Mouse (Mus musculus): ENCODE results near the gene Dlx5.

The Dlx5 gene

DNA sequence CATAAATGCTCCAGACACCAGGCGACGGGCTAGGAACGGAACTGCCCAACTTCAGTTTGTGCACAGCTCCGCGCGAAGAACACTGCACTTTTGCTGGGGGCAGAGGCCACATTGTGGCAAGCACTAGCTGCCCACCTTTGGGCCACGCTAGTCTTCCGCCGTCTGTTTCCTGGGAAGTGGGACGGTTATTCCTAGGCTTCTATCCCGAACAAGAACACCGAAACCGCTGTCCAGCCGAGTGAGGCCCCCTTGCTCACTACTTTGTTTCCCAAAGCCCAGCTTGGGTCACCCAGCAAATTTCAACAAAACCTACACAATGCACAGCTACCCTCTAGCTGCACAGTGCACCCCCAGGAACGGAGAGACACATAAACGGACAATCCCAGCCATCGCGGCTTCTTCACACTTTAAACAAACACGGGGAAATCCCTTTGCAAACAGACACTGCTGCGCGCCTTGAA is 21.9 kb downstream of the Dlx5 start:
- no peak for DNase-seq (ENCODE audit: low read depth, low spot score)

- DNase-seq (ENCODE audit: low read depth, low spot score), result no peak
These were observed 22.6 kb downstream of the Dlx5 start for GRCm38 (mm10) chr6:6859111-6859949.

- DNase-seq (ENCODE audit: low read depth, low spot score), result no peak
These were observed 23.3 kb downstream of the Dlx5 start for GRCm38 (mm10) chr6:6858571-6858970.

DNA sequence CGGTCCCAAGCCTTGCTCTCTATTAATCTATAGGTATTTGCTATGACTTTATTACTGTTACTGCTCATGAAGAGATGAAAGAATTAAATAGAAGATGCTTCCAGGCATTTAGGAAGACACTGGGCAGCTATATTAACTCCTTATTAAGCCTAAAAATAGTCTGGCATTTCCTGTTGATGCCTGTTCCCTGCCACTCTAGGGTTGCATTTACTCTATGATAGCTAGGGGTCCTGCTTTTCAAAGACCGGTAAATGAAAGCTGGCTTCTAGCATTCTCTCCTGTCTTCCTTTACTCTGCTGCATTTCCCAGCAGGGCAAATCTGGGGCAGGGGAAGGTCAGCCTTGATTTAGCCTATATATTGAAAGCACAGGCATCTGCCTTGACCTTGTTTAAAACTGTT is 24.1 kb downstream of the Dlx5 start:
- no peak for DNase-seq (ENCODE audit: low read depth, low spot score)

DNA sequence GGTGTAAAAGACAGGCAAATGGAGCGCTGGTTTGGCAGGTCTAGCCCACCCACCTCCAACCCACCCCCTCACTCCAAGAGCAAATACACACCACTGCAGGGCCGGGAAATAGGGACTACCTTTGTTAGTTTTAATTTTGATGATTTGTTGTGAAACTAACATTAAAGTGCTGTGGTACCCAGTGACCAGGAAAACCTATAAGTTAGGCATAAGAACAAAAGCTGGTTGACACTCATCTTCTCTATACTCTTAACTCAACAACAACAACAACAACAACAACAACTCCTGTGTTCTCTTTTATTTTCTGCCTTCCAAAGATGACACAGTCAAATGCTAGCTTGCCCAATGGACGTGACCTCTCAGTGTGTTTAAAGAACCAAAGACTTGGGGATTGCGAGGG is 25.0 kb downstream of the Dlx5 start:
- no peak for DNase-seq (ENCODE audit: low read depth, low spot score)

DNA sequence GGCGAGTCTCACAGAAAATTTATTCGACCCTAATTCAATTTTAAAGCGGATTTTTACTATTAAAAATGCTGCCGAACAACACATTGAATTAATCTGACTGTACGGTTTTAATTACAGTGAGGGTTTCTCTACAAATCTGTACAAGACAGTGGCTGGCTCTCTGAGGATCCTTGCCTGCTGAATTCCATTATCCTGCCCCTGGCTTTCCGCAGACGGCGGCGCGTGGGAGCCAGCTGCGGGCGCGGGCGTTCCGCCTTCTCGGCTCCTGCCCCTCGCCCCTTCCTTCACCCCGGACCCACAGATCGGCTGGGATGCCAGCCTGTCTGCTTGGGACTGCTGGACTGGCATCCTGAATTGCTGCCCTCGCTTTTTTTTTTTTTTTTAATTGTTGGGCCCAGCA is 25.6 kb downstream of the Dlx5 start:
- DNase-seq (ENCODE audit: low read depth, low spot score), result no peak

DNA sequence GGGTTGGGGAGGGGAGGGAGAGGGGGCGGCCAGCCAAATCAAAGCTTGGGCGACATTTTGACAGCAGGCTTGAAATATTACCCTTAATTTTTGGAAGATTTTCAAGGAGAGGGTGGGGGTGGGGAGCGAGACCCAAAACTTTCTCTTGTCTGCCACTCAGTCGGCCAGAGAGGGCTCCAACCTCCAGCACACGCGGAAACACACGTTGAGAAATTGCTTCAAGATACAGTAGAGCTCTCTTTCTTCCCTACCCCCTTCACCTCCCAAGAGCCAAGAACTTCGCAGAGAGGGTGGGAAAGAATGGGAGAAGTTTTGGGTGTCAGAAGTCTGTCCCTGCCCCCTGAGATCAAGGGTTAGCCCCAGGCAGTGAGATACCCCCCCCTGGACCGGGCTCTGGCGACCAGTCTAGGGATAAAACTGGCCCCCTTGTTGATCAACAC is 26.1 kb downstream of the Dlx5 start:
- DNase-seq (ENCODE audit: low read depth, low spot score), result no peak

DNA sequence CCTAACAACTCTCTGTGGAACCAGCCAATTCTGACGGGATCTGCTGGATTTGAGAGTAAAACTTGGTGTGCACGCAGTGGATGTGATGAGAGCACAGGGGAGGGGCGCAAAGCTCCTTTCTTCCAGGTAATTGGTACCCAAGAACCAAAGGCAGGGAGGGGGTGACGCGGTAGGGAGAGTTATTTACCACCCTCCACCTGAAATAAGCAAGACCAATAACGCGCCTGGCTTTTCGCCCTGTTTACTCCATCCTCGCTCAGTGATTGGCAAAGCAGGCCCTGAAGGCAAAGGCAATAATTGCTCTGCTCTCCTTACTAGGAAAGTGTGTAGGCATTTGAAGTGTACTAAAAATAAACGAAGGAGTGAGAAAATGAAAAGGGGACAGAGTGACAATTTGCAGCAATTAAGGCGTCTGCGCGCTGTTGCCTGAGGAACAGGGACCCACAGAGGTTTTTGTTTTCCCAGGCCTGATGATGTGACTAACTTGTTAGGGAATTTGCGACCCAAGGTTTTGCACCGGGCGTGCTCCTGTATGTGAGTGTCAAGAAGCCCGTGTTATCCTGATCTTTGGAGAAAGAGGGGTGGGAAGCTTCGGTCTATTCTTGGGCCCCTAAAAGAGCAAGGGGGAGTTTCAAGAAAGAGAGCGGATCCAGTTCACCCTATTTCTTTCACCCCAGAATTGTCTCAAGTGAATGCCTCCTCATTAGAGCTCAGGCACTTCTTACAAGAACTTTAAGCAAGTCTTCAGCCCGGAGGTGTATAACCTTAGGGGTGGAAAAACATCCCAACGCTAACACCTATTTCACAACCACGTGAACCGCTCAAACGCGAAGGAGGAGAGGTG is 26.8 kb downstream of the Dlx5 start:
- DNase-seq (ENCODE audit: low read depth, low spot score), result no peak

GRCm38 (mm10) chr6:6854176-6854575 is 27.7 kb downstream of the Dlx5 start:
- no peak for DNase-seq (ENCODE audit: low read depth, low spot score)

GRCm38 (mm10) chr6:6852944-6853343 is 28.9 kb downstream of the Dlx5 start:
- DNase-seq (ENCODE audit: low read depth, low spot score), result no peak

GRCm38 (mm10) chr6:6851166-6851565 is 30.7 kb downstream of the Dlx5 start:
- no peak for DNase-seq (ENCODE audit: low read depth, low spot score)

DNA sequence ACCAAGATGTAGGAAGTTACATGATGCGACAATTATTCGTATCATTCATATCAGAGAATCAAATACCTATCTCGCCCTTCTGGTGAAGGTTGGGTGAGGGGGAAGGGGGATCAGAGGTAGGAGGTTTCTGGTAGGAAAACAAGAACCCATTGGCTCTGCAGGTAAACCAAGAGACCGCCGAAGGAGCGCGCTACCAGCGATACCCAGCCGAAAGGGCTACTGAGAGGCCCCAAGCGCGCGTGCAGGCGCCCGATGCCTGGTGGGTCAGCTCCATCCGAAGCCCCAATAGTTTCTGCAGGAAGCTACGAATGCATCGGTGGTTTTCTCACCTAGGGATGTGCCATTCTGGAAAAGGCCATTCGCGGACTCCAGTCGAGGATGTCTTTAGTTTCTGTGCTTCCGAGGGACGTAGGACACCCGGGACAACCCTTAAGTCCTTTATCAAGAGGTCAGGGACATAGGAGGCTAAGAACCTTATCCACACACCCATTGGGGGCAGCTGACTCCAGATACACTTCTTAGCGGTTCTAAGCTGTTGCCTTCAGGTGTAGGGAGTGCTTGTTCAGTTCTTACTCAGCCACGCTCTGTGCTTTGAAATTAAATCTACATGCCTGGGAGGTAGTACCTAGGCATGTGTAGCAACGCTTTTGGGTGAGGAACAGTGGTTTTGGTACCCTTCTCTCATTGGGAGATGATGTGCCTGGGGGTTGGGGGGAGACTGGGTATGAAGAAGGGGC is 31.4 kb downstream of the Dlx5 start:
- no peak for DNase-seq (ENCODE audit: low read depth, low spot score)

GRCm38 (mm10) chr6:6849744-6850143 is 32.1 kb downstream of the Dlx5 start:
- DNase-seq (ENCODE audit: low read depth, low spot score), result no peak

DNA sequence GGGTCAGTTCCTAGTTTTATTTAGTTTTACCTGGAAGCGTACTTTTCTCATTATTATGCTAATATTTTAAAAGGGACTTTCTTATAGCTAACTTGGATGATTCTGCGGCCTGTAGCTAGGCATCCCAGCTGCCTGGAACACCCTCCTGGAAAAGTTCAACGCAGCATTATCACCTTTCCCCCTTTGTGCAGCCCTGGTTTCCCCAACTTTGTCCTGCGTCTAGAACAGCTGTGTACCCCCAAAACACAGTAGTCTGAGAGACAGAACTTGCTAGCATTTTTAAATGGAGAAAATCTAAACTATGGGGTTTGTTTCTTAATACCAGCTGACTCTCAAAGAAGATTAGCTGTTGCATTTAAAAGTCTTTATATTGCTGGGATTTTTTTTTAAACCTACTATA is 33.3 kb downstream of the Dlx5 start:
- no peak for DNase-seq (ENCODE audit: low read depth, low spot score)

GRCm38 (mm10) chr6:6833301-6833700 is 48.6 kb downstream of the Dlx5 start:
- DNase-seq (ENCODE audit: low read depth, low spot score), result no peak

- no peak for DNase-seq (ENCODE audit: low read depth, low spot score)
These were observed 51.4 kb downstream of the Dlx5 start for GRCm38 (mm10) chr6:6830446-6830845.
